Mouse (Mus musculus): ENCODE results near the gene Frmd4b.

- TF ChIP-seq CTCF (IDR thresholded peaks at IDR 0.05; ENCODE audit: low read depth) (no peak), EP300 (IDR thresholded peaks at IDR 0.05; ENCODE audit: low read depth) (no peak)
Observed at GRCm38 (mm10) chr6:97290687-97291086, 326.7 kb downstream of the Frmd4b start.

Data from liver, embryonic 14.5 days (tissue).